Mouse (Mus musculus) heart, postnatal 0 days (tissue): ENCODE measurements around the gene Sgms1.

Source experiments
- CTCF ChIP-seq: IDR thresholded peaks from 2 replicates; pipeline ENCODE4 v1.5.1; 2016; ENCODE audit warnings: antibody characterized with exemption, control low read depth, low read depth
- EP300 ChIP-seq: IDR thresholded peaks from 2 replicates; pipeline ENCODE4 v1.6.1; 2016; ENCODE audit warnings: antibody characterized with exemption, low read depth

DNA sequence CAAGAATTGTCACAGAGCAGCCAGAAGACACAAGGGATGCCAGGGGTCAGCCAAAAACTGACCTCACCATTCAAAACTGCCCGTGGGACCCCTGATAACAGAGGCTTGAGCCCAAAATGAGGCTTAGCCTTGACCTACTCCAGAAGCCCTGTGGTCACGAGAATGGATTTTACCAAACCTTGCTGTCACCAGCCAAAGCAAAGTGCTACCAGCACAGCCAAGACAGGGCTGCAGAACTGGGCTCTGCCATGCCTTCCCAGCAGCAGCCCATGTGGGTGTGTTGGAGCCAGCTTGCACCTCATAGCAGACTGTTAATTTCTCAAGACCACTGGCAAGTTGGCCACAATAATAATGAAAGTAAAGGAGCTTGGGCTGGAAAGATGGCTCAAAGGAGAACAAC, 168.5 kb downstream of the Sgms1 start:
- TF ChIP-seq EP300, result no peak
- no peak for TF ChIP-seq CTCF
